Mouse (Mus musculus): ENCODE measurements around the gene Cercam. TPM values are rescaled to one million over a fixed set of nuclear protein-coding genes. Genes with fewer than 3 reads are reported as not detected.
"Not testable (repeated sequence)": the region's sequence is repeated elsewhere in the genome, so short reads cannot be mapped to it uniquely, and the experiment has no call there.

Cercam gene
- total RNA-seq, 2 experiments from 2014 or later: 11.6 to 15.8 TPM

- no peak for DNase-seq
Observed at GRCm38 (mm10) chr2:29897366-29897765, 28.4 kb downstream of the Cercam start.

- no peak for DNase-seq
Observed at GRCm38 (mm10) chr2:29898081-29898480, 29.1 kb downstream of the Cercam start.

- DNase-seq: no peak
Observed at GRCm38 (mm10) chr2:29902194-29902593, 33.2 kb downstream of the Cercam start.

GRCm38 (mm10) chr2:29908171-29908570, 39.2 kb downstream of the Cercam start:
- DNase-seq: not testable (repeated sequence)

- peak in 1 of 2 experiments; percentile 35 for DNase-seq
Observed at GRCm38 (mm10) chr2:29910042-29910441, 41.1 kb downstream of the Cercam start.

GRCm38 (mm10) chr2:29917621-29918020, 48.7 kb downstream of the Cercam start:
- peak; percentile 72 to 81 for DNase-seq

- DNase-seq: peak; percentile 59 to 69
Observed at GRCm38 (mm10) chr2:29922011-29922410, 53.0 kb downstream of the Cercam start.

GRCm38 (mm10) chr2:29926542-29926941, 57.6 kb downstream of the Cercam start:
- DNase-seq: no peak

GRCm38 (mm10) chr2:29930506-29930905, 61.5 kb downstream of the Cercam start:
- no peak for DNase-seq

- DNase-seq: no peak
Observed at GRCm38 (mm10) chr2:29931194-29931593, 62.2 kb downstream of the Cercam start.

Small RNA genes lying within 50 kb of the gene (microRNA-seq; reads per million reads assigned to microRNA genes)
- gene Mir219a-2: not detected
- not detected for gene Mir219b

Other genes with a start within 250 kb of the Cercam start
- gene Rapgef1, start 249.4 kb upstream of the Cercam start, total RNA-seq (2021): 10 to 100 TPM; 45.4 to 49.9 TPM
- gene Gm13420, start 117.5 kb upstream of the Cercam start, total RNA-seq (2021): not detected
- gene Gm13547, start 109.9 kb upstream of the Cercam start, total RNA-seq (2021): not detected
- 10 to 100 TPM; 16.9 to 21.7 TPM for gene Coq4, start 81.7 kb upstream of the Cercam start, total RNA-seq (2021)
- 10 to 100 TPM; 33.3 to 37.7 TPM for gene Trub2, start 80.7 kb upstream of the Cercam start, total RNA-seq (2021)
- gene Slc27a4, start 66.5 kb upstream of the Cercam start, total RNA-seq (2021): 10 to 100 TPM; 30.4 to 39.2 TPM
- gene Urm1, start 49.1 kb upstream of the Cercam start, total RNA-seq (2021): 10 to 100 TPM; 36.7 to 36.8 TPM
- 10 to 100 TPM; 35.4 to 36.0 TPM for gene Odf2, start 20.1 kb downstream of the Cercam start, total RNA-seq (2021)
- 10 to 100 TPM; 29.8 to 32.1 TPM for gene Gle1, start 66.3 kb downstream of the Cercam start, total RNA-seq (2021)
- gene Sptan1, start 96.4 kb downstream of the Cercam start, total RNA-seq (2021): 100 to 1,000 TPM; 197 to 273 TPM
- gene Wdr34, start 179.7 kb downstream of the Cercam start, total RNA-seq (2021): 10 to 100 TPM; 15.8 to 20.9 TPM
- 100 to 1,000 TPM; 255 to 277 TPM for gene Set, start 188.2 kb downstream of the Cercam start, total RNA-seq (2021)
- gene Pkn3, start 208.5 kb downstream of the Cercam start, total RNA-seq (2021): 1 to 10 TPM; 5.5 to 6.3 TPM
- 10 to 100 TPM; 16.2 to 25.8 TPM for gene Zdhhc12, start 224.5 kb downstream of the Cercam start, total RNA-seq (2021)

Data from adrenal gland, postnatal 36 days (tissue).